Mouse (Mus musculus): Measurements from ENCODE around the gene Hist1h2af.
"Not testable (repeated sequence)": the region's sequence is repeated elsewhere in the genome, so short reads cannot be mapped to it uniquely, and the experiment has no call there.

The Hist1h2af gene

DNA sequence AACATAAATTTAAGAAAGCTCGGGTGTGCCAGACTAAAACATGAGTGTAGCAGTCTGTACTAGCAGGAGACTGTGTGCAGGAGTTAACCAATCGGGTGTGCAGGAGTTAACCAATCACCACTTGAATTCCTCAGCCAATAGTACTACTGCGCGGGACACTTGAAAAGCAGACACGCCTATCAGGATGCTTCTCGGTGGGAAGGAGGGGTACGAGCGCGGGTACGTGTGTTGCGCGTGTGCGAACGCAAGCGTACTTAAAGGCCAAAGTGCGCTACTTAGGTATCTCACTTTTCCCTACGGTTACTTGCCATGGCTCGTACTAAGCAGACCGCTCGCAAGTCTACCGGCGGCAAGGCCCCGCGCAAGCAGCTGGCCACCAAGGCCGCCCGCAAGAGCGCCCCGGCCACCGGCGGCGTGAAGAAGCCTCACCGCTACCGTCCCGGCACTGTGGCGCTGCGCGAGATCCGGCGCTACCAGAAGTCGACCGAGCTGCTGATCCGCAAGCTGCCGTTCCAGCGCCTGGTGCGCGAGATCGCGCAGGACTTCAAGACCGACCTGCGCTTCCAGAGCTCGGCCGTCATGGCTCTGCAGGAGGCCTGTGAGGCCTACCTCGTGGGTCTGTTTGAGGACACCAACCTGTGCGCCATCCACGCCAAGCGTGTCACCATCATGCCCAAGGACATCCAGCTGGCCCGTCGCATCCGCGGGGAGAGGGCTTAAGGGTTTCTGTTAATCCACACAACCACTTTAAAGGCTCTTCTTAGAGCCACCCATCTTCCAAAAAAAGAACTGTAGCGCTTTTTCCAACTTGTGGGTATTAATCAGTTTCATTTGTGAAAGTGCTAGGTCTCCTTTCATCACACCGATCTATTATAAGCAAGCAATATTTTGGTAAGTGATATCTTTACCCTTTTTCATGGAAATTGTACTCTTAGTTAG, 1.7 kb downstream of the Hist1h2af start, which contains the start of gene Hist1h3g:
Hist1h3g (plus strand) TSS at position 286 of the 939 bp plus-strand sequence.
- DNase-seq (ENCODE audit: low spot score in 2 of 2): peak; percentile 75 to 78

DNA sequence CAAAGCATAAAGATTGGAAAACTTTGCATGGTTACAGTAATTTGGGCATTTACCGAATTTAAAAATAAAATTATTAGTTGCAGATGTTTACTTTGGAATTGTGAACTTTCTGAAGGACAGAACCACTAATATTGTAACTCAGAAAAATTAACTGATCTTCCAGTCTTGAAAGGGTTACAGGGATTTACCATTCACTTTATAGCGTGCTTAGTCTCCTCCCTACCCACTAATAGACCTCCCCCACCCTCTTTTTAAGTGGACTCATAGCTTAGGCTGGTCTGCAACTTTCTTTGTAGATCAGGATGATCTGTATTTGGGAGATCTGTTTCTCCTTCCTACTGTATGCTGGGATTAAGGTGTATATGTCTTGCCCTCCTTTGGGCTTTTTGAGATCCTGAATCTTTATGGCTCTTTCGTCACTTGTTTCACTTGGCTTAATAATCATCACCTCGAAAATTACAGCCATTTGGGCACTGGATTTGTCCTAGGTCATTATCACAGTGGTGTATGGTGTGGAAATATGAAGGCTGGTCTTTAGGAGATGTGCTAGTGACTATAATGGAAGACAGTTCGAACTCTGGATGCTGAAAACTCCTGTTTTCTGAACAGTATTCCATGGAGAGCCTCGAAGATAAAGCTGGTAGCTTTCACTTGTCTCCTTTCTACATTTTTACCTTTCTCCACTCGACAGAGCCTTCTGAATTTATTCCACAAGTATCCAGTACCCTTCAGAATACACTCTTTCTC, 2.5 kb downstream of the Hist1h2af start:
- DNase-seq (ENCODE audit: low spot score in 2 of 2): no peak

DNA sequence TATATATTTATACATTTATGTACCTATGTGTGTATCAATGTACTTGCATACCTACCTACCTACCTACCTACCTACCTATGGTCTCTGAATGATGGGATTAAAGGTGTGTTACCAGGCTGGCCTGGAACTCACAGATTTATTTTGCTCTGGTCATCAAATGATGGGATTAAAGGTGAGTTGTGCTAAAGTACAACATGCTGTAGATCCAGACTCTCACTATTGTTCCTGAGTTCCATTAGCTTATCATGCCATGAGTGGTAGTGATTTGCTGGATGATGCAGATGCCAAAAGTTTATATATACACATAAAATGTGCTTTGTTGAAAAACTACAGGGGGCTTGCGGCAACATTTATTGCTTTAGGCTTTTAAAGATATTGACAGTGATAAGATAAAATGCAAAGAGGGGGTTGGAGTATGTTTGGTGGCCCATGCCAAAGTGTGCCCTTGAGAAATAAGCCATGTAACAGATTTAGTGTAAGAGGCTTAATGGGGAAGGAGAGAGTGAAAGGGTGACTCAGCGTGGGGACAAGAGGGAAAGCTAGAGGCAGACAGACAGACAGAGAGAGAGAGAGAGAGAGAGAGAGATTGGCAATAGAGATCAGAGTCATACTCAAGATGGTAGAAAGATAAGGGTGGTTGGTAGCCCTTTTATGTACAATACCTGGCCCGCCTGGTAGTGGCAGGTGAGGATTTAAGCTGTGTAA, 3.5 kb downstream of the Hist1h2af start:
- no peak for DNase-seq (ENCODE audit: low spot score in 2 of 2)

DNA sequence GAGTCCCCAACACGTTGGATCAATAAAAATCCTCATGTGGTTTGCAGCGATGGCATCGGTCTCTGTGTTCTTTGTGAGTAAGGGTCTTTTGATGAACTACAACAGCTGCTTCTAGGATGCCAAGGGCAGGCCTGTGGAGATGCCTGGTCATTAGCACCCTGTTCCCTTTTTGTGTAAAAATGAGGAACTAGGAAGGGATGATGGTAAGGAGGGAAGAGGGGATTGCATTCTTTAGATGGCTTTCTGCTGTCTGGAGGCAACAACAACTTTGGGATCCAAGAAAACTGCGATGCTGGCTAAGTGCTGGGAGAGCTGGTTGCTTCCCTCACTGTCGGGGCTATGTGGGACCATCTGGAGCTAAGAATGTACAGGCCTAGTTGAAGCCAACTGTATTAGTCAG, 4.5 kb downstream of the Hist1h2af start:
- DNase-seq (ENCODE audit: low spot score in 2 of 2): no peak

DNA sequence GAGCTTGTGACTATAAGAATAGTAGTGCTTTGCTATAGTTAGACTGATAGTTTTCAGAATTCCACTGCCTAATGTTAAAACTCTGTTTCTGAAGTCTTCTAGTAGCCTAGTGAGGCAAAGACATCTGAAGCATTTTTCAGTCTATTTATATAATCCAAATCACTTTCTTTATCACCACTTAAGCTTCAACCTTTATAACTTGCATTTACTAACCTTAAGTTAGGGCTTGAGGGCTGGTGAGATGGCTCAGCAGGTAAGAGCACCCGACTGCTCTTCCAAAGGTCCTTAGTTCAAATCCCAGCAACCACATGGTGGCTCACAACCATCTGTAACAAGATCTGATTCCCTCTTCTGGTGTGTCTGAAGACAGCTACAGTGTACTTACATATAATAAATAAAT, 6.1 kb downstream of the Hist1h2af start:
- DNase-seq (ENCODE audit: low spot score in 2 of 2): not testable (repeated sequence)

DNA sequence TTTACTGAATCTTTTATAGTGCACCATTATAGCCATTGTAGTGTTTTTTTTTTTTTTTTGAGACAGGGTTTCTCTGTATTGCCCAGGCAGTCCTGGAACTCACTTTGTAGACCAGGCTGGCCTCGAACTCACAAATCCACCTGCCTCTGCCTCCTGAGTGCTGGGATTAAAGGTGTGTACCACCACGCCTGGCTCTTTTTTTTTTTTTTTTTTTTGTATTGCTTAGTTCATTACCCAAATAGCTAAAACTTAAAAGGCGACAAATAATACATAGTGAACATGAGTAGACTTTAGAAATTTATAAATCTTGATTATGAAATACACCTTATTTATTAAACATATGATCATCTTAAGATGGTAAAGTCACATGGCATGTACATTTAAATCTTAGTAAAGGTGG, 7.8 kb downstream of the Hist1h2af start:
- no peak for DNase-seq (ENCODE audit: low spot score in 2 of 2)

DNA sequence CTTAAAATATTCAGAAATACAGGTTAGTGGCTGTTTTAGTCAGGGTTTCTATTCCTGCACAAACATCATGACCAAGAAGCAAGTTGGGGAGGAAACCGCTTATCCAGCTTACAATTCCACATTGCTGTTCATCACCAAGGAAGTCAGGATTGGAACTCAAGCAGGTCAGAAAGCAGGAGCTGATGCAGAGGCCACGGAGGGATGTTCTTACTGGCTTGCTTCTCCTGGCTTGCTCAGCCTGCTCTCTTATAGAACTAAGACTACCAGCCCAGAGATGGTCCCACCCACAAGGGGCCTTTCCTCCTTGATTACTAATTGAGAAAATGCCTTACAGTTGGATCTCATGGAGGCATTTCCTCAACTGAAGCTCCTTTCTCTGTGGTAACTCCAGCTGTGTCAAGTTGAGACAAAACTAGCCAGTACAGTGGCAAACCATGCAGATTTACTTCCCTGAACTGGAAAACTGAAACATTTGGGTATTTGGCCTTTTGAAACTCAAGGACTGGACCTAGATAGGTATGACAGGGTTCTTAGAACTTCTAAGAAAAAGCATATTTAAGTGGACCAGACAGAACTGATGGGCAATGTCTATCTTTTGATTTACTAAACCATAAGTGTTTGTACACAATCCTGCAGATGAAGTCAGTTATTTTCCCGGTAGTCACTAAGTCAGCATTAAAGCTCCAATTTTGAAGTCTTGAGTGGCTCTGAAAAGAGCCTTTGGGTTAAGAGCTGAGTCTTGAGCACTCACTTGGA, 8.7 kb downstream of the Hist1h2af start:
- DNase-seq (ENCODE audit: low spot score in 2 of 2): not testable (repeated sequence)

DNA sequence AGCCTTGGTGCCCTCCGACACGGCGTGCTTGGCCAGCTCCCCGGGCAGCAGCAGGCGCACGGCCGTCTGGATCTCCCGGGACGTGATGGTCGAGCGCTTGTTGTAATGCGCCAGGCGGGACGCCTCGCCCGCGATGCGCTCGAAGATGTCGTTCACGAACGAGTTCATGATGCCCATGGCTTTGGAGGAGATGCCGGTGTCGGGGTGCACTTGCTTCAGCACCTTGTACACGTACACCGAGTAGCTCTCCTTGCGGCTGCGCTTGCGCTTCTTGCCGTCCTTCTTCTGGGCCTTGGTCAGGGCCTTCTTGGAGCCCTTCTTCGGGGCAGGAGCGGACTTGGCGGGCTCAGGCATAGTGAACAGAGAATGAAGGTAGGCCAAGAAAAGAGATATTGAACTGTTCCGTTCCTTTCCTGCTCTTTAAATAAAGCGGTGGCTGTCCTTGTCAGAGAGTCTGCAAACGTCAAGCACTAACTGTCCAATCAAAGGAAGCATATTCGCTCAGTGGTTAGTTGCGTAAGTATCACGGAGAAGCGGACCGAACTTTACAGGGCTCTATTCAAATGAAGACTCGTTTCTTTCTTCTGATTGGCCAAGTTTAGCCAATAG, 9.4 kb downstream of the Hist1h2af start, which contains the start of gene Hist1h2bh:
Hist1h2bh (minus strand) TSS at position 394 of the 609 bp plus-strand sequence.
- DNase-seq (ENCODE audit: low spot score in 2 of 2): peak in 1 of 2 experiments; percentile 47

DNA sequence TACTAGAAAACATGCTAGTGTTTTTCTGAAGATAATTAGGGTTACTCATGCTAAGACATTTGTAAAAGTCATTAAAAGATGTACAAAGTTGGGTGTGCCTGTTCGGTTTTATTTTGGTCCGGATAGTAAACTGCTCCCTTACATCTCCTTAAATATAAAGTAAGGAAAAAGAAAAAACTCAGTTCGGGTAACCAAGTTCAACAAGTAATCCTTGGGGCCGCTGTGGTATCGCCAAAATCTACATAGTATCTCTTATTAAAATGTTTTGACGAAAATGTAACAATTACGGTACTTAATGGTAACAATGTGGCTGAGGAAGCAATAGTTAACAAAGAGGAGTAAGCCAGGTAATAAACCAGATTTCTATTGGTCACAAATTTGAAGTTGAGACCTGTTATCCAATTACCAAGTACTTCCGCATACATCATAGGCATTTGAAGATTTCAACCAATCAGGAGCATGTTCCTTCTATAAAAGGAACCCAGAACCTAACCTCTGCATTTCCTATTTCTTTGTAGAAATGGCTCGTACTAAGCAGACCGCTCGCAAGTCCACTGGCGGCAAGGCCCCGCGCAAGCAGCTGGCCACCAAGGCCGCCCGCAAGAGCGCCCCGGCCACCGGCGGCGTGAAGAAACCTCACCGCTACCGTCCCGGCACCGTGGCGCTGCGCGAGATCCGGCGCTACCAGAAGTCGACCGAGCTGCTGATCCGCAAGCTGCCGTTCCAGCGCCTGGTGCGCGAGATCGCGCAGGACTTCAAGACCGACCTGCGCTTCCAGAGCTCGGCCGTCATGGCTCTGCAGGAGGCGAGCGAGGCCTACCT, 10.5 kb downstream of the Hist1h2af start, which contains the start of gene Hist1h3f:
Hist1h3f (plus strand) TSS at position 88 of the 822 bp plus-strand sequence.
- peak in 1 of 2 experiments; percentile 63 for DNase-seq (ENCODE audit: low spot score in 2 of 2)

DNA sequence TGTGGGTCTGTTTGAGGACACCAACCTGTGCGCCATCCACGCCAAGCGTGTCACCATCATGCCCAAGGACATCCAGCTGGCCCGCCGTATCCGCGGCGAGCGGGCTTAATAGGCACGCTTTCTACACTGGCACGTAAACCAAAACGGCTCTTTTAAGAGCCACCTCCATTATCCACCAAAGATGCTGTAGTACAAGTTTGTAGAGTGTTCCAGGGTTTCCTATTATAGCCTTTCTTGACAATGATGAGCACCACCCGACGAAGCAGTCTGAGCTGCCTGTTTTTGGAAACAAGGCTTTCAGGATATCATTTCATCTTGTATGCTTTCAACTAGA, 11.0 kb downstream of the Hist1h2af start:
- DNase-seq (ENCODE audit: low spot score in 2 of 2): not testable (repeated sequence)

DNA sequence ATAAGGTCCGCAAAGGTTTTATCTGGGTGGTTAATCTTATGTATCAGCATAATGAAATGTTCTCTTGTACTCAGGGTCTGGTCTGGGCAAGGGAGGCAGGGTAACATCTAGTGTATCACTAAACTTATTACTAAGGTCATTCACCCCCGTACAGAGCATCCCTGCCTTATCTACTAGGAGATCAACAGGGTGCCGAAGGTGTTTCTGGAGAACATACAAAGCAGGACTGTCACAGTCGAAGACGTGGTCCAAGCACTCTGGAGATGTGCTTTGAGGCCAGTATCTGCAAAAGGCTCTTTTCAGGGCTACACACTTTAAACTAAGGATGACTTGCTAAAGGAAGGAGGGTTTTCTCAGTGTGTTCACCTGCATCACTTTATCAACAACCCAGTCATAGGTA, 13.0 kb downstream of the Hist1h2af start:
- no peak for DNase-seq (ENCODE audit: low spot score in 2 of 2)

DNA sequence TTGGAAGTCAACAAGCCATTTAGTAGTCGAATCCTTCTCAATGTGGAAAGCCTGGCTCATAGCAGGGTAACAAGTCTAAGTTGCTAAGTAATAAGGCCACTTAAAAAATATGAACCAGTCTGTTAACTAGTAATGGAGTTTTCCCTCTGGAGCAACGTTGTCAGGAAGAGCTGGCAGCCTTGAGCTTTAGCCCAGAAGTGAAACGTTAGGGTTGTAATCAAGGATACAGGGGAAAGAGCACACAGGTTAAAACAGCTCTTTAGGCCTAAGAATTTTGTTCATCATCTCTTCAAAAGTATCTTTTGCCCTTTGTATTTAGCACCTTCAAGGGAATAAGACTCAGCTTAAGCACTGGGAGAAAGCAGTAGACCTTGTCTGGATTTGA, 17.0 kb downstream of the Hist1h2af start:
- DNase-seq (ENCODE audit: low spot score in 2 of 2): no peak

DNA sequence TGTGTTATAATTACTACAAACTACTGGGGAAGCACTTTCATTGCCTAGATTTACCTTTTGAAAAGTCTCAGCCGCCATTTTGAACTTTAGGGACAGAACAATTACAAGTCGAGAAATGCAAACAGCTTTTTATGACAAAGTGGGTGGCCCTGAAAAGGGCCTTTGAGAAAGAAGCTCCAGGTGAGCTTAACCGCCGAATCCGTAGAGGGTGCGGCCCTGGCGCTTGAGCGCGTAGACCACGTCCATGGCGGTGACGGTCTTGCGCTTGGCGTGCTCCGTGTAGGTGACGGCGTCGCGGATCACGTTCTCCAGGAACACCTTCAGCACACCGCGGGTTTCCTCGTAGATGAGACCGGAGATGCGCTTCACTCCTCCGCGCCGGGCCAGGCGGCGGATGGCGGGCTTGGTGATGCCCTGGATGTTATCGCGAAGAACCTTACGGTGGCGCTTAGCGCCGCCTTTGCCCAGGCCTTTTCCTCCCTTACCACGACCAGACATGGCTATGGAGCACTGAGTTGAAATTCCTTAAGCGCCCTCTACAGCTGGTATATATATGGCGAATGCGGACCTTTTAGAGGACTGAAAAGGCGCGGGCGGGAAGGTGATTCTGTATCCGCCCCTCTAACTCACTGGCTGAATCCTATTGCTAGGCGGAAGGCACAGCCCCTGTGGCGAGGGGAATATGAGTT, 17.6 kb downstream of the Hist1h2af start, which contains the start of gene Hist1h4f:
Hist1h4f (minus strand) TSS at position 503 of the 689 bp plus-strand sequence.
- peak; percentile 84 to 85 for DNase-seq (ENCODE audit: low spot score in 2 of 2)

DNA sequence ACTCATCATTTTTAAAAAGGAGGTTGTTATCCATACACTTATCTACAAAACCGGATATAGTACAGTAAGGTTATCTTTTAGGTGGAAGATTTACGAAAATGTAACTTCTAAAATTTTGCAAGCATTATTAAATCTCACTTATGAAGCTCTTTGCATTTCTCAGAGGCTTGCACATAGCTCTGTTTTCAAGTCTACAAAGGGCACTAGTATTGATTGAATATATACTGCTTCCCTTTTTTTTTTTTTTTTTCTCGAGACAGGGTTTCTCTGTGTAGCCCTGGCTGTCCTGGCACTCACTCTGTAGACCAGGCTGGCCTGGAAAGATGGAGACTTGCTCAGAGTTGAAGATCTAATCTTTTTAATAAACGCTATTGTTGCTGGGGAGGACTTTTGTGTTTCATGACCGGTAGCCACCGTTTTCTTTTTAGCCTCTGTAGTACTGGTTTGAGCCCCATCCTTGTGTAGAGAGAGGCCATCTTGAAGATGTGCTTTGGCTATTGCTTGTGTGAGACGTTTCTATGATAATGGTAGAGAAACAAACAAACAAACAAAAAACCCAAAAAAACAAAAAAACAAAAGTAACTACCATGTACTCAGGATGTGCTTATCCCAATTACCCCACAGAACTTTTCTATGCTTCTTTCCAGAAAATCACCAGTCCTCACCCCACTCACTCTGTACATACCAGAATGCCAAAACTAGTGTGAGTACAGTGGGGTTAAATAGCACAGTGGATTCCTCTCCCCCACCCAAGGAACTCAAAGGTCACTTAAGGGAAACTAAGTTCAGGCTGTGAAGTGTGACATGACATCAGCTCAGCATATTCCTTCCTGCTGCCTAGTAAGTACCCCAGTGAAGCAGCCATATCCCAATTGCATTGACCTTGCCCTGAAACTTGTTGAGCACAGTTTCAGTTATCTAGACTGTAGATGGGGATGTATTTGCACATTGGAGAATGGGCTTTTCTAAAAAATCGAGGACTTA, 18.5 kb downstream of the Hist1h2af start:
- no peak for DNase-seq (ENCODE audit: low spot score in 2 of 2)

DNA sequence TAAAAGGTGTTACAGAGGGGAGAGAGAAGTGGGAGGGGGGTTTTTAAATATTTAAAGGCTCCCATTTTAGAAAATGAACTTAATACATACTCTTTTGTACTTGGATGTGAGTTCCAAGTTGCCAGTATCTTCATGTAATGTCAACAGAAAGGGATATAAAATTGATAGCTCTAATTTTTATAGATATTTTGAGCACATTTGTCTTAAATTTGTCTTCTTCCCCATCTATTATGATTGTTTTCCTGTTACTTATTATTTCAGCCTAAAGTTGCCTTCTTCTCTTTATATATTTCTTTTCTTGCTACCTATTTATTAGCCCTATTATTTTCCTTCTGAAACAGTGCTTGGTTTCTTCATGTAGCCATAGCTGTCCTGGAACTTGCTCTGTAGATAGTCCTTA, 19.3 kb downstream of the Hist1h2af start, which contains the start of gene Hist1h1d:
Hist1h1d (plus strand) TSS at position 301 of the 400 bp plus-strand sequence.
- no peak for DNase-seq (ENCODE audit: low spot score in 2 of 2)

DNA sequence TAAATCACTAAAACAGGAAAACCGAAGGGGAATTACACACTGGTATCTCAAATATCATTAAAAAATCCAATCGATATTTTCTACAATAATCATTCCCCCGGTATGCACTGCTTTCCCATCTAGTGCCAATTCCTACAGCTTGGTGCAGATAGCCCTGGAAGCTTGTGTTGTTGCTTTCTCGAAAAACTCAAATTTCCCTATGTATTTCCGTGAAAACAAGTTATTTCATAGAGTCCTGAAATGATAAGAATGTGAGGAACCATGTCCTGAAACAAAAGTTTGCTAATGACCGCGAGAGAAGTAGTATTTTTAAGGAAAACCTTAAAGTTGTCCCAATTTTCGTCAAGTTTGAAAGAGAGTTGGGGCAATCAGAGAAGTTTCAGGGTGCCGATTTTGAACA, 20.7 kb downstream of the Hist1h2af start:
- no peak for DNase-seq (ENCODE audit: low spot score in 2 of 2)

DNA sequence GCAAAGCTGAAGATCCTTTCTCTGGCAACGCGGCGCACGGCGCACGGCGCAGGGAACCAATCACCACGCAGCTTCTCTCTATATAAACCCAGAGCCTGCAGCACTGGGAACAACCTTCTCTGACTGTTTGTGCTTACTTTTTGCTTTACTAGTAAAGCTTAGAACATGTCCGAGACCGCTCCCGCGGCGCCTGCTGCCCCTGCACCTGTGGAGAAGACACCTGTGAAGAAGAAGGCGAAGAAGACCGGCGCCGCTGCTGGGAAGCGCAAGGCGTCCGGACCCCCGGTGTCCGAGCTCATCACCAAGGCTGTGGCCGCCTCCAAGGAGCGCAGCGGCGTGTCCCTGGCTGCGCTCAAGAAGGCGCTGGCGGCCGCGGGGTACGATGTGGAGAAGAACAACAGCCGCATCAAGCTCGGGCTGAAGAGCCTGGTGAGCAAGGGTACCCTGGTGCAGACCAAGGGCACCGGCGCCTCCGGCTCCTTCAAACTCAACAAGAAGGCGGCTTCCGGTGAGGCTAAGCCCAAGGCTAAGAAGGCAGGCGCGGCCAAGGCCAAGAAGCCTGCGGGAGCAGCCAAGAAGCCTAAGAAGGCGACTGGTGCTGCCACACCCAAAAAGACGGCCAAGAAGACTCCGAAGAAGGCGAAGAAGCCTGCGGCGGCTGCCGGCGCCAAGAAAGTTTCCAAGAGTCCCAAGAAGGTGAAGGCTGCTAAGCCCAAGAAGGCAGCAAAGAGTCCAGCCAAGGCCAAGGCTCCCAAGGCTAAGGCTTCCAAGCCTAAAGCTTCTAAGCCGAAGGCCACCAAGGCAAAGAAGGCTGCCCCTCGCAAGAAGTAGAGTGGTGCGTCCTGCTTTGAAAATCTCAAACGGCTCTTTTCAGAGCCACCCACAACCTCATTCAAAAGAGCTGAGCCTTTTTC, 21.5 kb downstream of the Hist1h2af start:
- peak; percentile 65 to 74 for DNase-seq (ENCODE audit: low spot score in 2 of 2)
